Mouse (Mus musculus) intestine, embryonic 14.5 days (tissue): Measurements from ENCODE around the gene Efna5. TPM values are rescaled to one million over a fixed set of nuclear protein-coding genes. Genes with fewer than 3 reads are reported as not detected.

Source experiments
- ATAC-seq: fragments of 200-750 bp; cut with Nextera tagmentation; replicated peaks from 2 replicates; pipeline ENCODE4 v1.8.0; 2017; ENCODE audit warnings: low read depth, moderate number of reproducible peaks, moderate TSS enrichment, moderate library complexity; ENCODE audit not compliant: low FRiP score, low TSS enrichment
- DNase-seq: peaks from one replicate; pipeline ENCODE4 v3.0.0-alpha.2; 2018; ENCODE audit warnings: low spot score
- H3K27ac ChIP-seq: fragments of 300-500 bp; sonication (generic); 2 replicates; pipeline ENCODE4 v1.5.1; 2014; ENCODE audit warnings: low read depth, mild to moderate bottlenecking, control low read depth
- H3K27me3 ChIP-seq: fragments of 300-500 bp; sonication (generic); replicated peaks from 2 replicates; pipeline ENCODE4 v1.6.1; 2014; ENCODE audit warnings: low read length, control low read depth; ENCODE audit not compliant: control insufficient read depth, insufficient read depth
- H3K36me3 ChIP-seq: fragments of 300-500 bp; sonication (generic); 2 replicates; pipeline ENCODE4 v1.6.1; 2014; ENCODE audit warnings: low read length, control low read depth; ENCODE audit not compliant: control insufficient read depth, insufficient read depth
- H3K4me1 ChIP-seq: fragments of 300-500 bp; sonication (generic); replicated peaks from 2 replicates; pipeline ENCODE4 v1.6.1; 2014; ENCODE audit warnings: low read length, control low read depth, mixed read lengths; ENCODE audit not compliant: control insufficient read depth, insufficient read depth
- H3K4me2 ChIP-seq: fragments of 300-500 bp; sonication (generic); 2 replicates; pipeline ENCODE4 v1.6.1; 2014; ENCODE audit warnings: low read length
- H3K4me3 ChIP-seq: fragments of 300-500 bp; sonication (generic); 2 replicates; pipeline ENCODE4 v1.5.1; 2014; ENCODE audit warnings: low read depth, low read length, control low read depth, mixed read lengths
- H3K9ac ChIP-seq: fragments of 300-500 bp; sonication (generic); 2 replicates; pipeline ENCODE4 v1.6.1; 2014; ENCODE audit warnings: mild to moderate bottlenecking, low read length
- H3K9me3 ChIP-seq: fragments of 300-500 bp; sonication (generic); 2 replicates; pipeline ENCODE4 v1.6.1; 2016; ENCODE audit warnings: low read length, control low read depth; ENCODE audit not compliant: control insufficient read depth
- WGBS: fragments of 180-500 bp; shearing (Covaris S2); extraction: QIAGEN DNeasy Blood & Tissue Kit; methylation state at CpG from one replicate; pipeline ENCODE4 v1.1.7; 2014; 5-methylcytosine and 5-hydroxymethylcytosine counted together
- polyA plus RNA-seq: library from polyadenylated mRNA; unstranded; fragments of >200 nt; fragmentation: Nextera tagmentation; extraction: Ambion mirVana; gene quantifications from 2 replicates; pipeline ENCODE4 v1.2.1, GENCODE M21; 2014

Efna5 gene
- polyA plus RNA-seq, 1 experiment from 2014 or later: 42.4 TPM

- no peaks in the 10 kb centered on the region for H3K36me3 ChIP-seq
- 69% methylated on average over 6 of the region's 6 CpGs for whole genome bisulfite sequencing
- no peaks in the 10 kb centered on the region for H3K27me3 ChIP-seq
- H3K4me1 ChIP-seq: peaks cover 5% of the 10 kb centered on the region; the same call in 1 of the 2 replicates
- no peak overlapping the region for H3K27ac ChIP-seq
- no peak overlapping the region for H3K9ac ChIP-seq
- no peak for DNase-seq
- no peak overlapping the region for H3K4me3 ChIP-seq
- 0 out of 2 replicates have a peak, but pooled peaks cover 3% of the 10 kb centered on the region for H3K9me3 ChIP-seq
- no peak overlapping the region for H3K4me2 ChIP-seq
- ATAC-seq: no peak
These were observed 140.1 kb downstream of the Efna5 start for GRCm38 (mm10) chr17:62741020-62741419.

GRCm38 (mm10) chr17:62739993-62740392, 141.1 kb downstream of the Efna5 start:
- H3K27ac ChIP-seq: no peak overlapping the region
- no peak overlapping the region for H3K9ac ChIP-seq
- no peaks in the 10 kb centered on the region for H3K27me3 ChIP-seq
- no peaks in the 10 kb centered on the region for H3K36me3 ChIP-seq
- 0 out of 2 replicates have a peak, but pooled peaks cover 3% of the 10 kb centered on the region for H3K9me3 ChIP-seq
- no peak for DNase-seq
- ATAC-seq: no peak
- H3K4me3 ChIP-seq: no peak overlapping the region
- peaks cover 15% of the 10 kb centered on the region; the same call in 1 of the 2 replicates for H3K4me1 ChIP-seq
- no peak overlapping the region for H3K4me2 ChIP-seq
- WGBS: 87% methylated on average over 6 of the region's 6 CpGs

- H3K9me3 ChIP-seq: 0 out of 2 replicates have a peak, but pooled peaks cover 3% of the 10 kb centered on the region
- 86% methylated on average over 6 of the region's 6 CpGs for WGBS
- H3K4me2 ChIP-seq: no peak overlapping the region
- no peaks in the 10 kb centered on the region for H3K27me3 ChIP-seq
- no peak for ATAC-seq
- DNase-seq: no peak
- H3K27ac ChIP-seq: no peak overlapping the region
- H3K9ac ChIP-seq: no peak overlapping the region
- H3K36me3 ChIP-seq: no peaks in the 10 kb centered on the region
- H3K4me1 ChIP-seq: peaks cover 15% of the 10 kb centered on the region; the same call in 1 of the 2 replicates
- H3K4me3 ChIP-seq: no peak overlapping the region
These were observed 143.7 kb downstream of the Efna5 start for GRCm38 (mm10) chr17:62737404-62737803.

- Histone ChIP-seq H3K4me2 (no peak overlapping the region), H3K9me3 (0 out of 2 replicates have a peak, but pooled peaks cover 3% of the 10 kb centered on the region), H3K4me1 (peaks cover 15% of the 10 kb centered on the region; the same call in 1 of the 2 replicates), H3K27me3 (no peaks in the 10 kb centered on the region), H3K9ac (no peak overlapping the region), H3K4me3 (no peak overlapping the region), H3K36me3 (no peaks in the 10 kb centered on the region), H3K27ac (no peak overlapping the region)
- ATAC-seq: 0 out of 2 replicates have a peak, but pooled peaks have one; percentile 36
- WGBS: 22% methylated on average over 11 of the region's 11 CpGs
- no peak for DNase-seq
These were observed 145.2 kb downstream of the Efna5 start for GRCm38 (mm10) chr17:62735943-62736342.

- WGBS: 26% methylated on average over 10 of the region's 10 CpGs
- H3K27ac ChIP-seq: no peak overlapping the region
- no peak overlapping the region for H3K9ac ChIP-seq
- no peaks in the 10 kb centered on the region for H3K36me3 ChIP-seq
- H3K4me3 ChIP-seq: no peak overlapping the region
- H3K4me2 ChIP-seq: no peak overlapping the region; the same call in 1 of the 2 replicates
- peaks cover 19% of the 10 kb centered on the region; the same call in 1 of the 2 replicates for H3K4me1 ChIP-seq
- no peaks in the 10 kb centered on the region for H3K27me3 ChIP-seq
- H3K9me3 ChIP-seq: 0 out of 2 replicates have a peak, but pooled peaks cover 3% of the 10 kb centered on the region
- no peak for DNase-seq
- ATAC-seq: no peak
These were observed 146.2 kb downstream of the Efna5 start for GRCm38 (mm10) chr17:62734901-62735300.

- no peak for ATAC-seq
- 68% methylated on average over 4 of the region's 4 CpGs for WGBS
These were observed 147.1 kb downstream of the Efna5 start for GRCm38 (mm10) chr17:62734067-62734466.

GRCm38 (mm10) chr17:62729754-62730470, 151.2 kb downstream of the Efna5 start:
- no peaks in the 10 kb centered on the region for H3K27me3 ChIP-seq
- H3K4me1 ChIP-seq: peaks cover 17% of the 10 kb centered on the region
- H3K4me3 ChIP-seq: no peak overlapping the region
- 57% methylated on average over 10 of the region's 10 CpGs for WGBS
- no peak overlapping the region for H3K4me2 ChIP-seq
- no peak overlapping the region for H3K9ac ChIP-seq
- H3K36me3 ChIP-seq: no peaks in the 10 kb centered on the region
- no peak for DNase-seq
- no peaks in the 10 kb centered on the region for H3K9me3 ChIP-seq
- H3K27ac ChIP-seq: no peak overlapping the region
- ATAC-seq: no peak

More at GRCm38 (mm10) chr17:62734067-62734466, 147.1 kb downstream of the Efna5 start:
- Histone ChIP-seq H3K4me2 (no peak overlapping the region), H3K4me1 (peaks cover 19% of the 10 kb centered on the region; the same call in 1 of the 2 replicates), H3K27ac (no peak overlapping the region), H3K36me3 (no peaks in the 10 kb centered on the region), H3K27me3 (no peaks in the 10 kb centered on the region), H3K4me3 (no peak overlapping the region), H3K9me3 (0 out of 2 replicates have a peak, but pooled peaks cover 3% of the 10 kb centered on the region), H3K9ac (no peak overlapping the region)
- DNase-seq: no peak

- ATAC-seq (no peak), DNase-seq (no peak)
- Histone ChIP-seq H3K9me3 (no peaks in the 10 kb centered on the region), H3K36me3 (no peaks in the 10 kb centered on the region), H3K27me3 (no peaks in the 10 kb centered on the region), H3K9ac (no peak overlapping the region), H3K4me2 (no peak overlapping the region), H3K4me3 (no peak overlapping the region), H3K27ac (no peak overlapping the region), H3K4me1 (peaks cover 17% of the 10 kb centered on the region)
- 71% methylated on average over 10 of the region's 10 CpGs for WGBS
These were observed 152.8 kb downstream of the Efna5 start for GRCm38 (mm10) chr17:62728142-62728917.
